Mouse (Mus musculus) right cerebral cortex, adult 2 months (tissue): ENCODE measurements around the gene Adamts17.

Experiments
- DNase-seq, 2 experiments: peaks; one replicate each; pipeline ENCODE4 v3.0.0; 2021 to 2022; ENCODE audit warnings: low spot score in 2 of 2

Adamts17 gene

DNA sequence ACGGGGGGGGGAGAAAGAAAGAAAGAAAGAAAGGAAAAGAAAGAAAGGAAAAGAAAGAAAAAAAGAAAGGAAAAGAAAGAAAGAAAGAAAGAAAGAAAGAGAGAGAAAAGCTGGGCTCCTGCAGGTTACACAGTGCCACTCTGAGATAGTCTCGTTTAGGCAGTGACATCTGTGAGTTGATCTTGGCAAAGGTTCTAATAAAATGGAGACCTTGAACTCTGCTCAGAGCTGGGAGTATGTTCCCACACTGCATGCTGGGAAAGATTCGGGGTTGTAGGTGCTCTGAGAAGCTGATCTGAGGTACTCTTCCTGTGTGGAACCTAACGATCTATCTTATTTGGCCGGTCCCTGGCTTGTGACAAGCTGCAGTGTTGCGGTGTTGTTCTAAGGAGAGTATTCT is 7.0 kb downstream of the Adamts17 start:
- no peak for DNase-seq

DNA sequence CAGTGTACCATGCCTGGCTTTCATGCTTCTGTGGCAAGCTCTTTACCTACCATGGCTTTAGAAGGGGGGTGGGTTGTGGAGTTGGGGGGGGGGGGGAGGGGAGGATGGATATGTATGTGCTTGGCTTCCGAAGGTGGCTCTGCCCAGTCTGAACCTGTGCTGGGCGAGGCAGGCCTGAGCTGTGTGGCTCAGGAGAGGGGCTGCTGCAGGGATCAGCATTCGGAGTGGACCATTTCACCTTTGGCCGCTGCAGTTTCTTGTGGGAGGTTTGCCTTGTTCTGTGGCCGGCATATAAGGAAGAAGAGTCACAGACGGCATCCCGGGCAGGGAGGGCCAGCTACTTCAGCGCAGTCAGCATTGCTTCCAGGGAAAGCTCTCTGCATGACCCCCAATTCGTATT is 7.8 kb downstream of the Adamts17 start:
- DNase-seq = no peak

DNA sequence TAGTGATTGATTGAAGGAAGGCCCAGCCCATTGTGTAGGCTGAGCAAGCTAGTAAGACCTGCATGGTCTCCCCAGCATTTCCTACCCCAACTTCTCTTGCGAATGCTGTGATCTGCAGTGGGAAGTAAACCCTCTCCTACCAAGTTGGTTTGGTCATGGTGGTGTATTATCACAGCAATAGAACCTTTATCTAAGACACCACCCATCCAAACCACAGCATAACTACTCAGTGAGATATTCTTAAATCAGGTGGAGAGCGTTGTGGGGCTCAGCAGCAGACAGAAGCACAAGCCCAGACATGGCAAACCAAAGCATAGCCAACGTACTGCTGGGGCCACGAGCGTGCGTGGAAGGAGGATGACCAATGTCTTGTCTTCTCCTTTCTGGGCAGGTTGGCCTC is 9.8 kb downstream of the Adamts17 start:
- DNase-seq = no peak

DNA sequence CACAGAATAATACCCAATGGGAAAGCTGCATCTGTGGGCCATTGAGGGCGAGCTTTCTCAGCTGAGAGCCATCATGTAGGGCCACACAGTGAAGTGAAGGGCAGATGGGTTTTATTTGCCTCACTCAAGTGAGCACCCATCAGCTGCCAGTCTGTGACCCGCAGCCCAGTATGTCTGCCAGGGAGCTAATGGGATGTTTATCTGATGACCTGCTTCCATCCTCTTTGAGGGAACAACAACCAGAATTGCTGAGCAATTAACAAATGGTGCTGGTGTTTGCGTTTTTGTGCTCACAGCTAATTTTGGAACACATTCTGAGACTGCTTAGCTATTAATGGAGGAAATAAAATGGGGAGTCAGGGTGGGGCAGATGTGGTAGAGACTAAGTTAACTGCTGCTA is 12.6 kb downstream of the Adamts17 start:
- no peak for DNase-seq

DNA sequence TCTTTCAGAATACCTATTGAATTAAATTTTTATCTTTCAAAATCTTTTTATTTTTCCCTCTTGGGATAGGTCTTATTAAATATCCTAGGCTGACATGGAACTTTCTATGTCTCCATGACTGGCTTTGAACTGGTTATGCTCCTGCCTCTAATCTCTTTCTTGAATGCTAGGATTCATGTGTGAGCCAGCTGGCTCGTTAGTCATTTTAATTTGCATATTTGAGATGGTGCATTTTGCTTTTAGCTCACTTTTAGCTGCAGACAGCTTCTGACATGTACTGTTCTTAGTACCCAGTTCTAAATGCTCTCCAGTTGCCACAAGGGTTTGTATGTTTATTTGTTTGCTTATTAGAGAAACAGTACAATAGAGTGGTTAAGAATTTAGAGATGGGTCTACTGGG is 18.1 kb downstream of the Adamts17 start:
- no peak for DNase-seq

DNA sequence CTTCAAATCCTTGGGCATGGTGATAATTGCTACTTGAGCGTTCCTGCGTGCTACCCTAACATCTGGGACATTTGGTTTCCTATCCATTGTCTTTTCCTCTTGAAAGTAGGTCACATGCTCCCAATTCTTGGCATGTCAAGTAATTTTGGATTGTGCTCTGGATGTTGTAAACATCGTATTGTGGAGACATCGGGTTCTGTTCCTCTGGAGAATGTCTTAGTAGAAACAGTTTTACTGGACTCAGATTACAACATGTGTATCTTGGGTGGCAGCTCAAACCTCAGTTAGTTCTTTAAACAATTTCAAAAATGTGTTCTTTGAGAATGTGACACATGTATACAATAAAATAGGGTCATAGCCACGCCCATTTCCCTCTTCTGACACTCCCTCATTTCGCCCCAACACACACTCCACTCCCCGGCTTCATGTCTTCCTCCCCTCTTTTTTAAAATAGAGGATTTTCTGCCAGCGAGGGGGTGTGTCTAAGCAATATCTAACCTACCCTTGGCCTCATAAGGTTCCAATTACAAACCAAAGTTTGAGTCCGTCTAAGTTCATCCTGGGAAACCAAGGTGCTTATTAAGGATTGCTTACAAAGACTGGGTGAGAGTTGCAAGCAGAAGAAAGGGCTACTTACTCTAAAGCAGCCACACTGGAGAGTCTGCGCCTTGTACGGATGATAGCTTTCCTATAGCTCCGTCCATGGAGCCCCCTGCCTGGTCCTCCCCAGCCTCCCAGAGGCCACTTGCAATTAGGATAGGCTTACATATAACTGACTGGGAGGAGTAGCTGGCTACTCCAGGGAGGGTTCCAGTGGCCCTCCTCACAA is 18.9 kb downstream of the Adamts17 start:
- no peak for DNase-seq

DNA sequence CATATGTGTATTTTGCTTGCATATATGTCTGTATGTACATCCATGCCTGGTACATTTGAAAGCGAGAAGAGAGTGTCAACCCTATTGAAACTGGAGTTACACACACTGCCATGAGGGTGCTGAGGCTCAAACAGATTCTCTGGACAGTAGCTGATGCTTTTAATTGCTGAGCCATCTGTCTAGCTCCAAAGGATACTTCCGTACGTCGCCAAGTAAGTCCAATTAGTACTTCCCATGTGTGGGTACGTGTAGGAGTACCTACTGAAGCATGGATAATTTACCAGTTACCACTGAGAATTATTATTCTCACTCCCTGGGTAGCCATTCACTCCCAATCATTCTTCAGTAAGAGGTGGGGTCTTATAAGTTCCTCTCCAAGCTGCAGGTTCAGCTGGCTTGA is 19.7 kb downstream of the Adamts17 start:
- DNase-seq = no peak

DNA sequence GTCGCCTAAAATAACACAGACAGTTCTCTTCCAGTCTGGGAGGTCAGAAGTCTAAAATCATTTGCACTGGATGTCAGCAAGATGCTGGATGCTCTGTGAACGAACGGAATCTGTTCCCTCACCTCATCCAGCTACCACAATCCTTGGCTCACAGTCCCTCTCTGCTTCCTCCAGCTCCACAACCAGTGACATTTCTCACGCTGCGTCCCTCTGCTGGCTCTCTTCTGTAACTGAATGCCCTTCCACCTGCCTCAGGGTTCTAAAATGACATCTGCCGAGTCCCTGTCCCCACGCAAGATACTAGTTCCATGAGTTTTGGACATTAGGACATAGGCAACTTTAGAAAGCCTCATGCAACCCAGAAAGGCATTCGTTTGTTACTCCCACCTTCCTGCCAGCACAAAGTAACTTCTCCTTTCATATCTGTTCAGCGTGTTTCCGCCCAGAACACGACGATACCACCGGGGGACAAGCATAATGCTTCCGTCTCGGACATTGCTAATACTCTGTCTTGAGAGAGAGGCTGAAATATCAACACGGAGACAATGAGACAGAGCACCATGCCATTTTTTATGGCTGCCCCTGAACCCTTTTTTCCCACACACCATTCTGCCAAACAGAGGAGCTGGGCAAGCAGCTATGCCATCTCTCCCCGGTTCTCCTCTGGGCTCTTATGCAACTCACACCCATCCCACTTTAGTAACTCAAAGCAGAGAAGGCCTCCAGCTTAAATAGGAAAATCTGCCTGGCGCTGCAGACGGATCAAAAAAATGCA is 27.6 kb downstream of the Adamts17 start:
- DNase-seq = peak; percentile 44 to 60

DNA sequence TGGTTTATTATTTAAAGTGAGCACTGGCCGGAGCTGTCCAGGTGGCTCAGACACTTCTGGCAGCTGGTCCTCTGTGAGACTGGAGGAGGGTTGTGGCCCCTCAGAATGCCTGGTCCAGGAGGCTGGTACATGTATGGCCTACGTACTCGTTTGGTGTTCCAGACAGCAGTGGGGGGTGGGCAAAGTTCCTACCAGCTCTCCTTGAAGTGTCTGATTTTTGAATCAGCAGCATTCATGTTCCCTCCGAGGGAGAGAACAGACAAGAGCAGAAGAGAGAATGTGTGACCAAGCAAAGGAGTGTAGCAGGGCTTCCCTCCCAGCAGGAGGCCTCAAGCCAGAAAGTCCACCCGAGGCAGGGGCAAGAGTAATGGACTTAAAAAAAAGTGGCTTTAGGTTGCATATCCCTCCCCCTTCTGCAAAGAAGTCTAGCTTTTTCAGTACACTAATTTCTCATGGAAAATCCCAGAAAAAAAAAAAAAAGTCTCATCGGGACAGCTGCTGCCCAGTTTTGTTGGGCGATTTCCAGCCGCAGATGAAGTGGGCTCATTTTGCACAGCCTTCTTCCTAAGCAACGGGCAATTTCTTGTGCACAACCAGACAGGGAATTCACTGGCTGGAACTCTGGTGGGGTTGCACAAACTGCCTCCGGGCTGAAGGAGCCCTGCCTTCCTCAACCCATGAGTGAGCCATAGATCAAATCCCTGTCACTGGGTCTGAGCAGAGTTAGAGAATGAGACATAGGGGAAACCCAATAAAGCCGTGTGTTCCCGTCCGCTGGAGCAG is 28.4 kb downstream of the Adamts17 start:
- DNase-seq = peak; percentile 65 to 69

DNA sequence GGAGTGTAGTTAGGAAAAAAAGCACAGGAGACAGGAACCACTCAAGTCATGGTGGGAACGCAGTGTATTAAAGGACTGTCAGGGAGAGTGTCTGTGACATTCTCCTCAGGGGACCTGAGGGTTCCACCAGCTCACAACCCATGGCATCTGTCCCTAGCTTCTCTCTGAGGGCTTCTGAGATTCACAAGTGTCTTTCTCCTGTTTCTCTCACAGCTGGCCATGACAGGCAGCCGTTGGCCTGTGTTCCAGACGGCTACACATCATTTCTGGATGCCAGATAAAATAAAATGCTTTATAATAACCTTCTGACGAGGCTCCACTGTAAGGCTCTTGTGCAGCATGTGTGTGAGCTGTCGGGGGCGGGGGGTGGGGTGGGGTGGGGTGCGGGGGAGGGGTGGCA is 32.0 kb downstream of the Adamts17 start:
- no peak for DNase-seq

DNA sequence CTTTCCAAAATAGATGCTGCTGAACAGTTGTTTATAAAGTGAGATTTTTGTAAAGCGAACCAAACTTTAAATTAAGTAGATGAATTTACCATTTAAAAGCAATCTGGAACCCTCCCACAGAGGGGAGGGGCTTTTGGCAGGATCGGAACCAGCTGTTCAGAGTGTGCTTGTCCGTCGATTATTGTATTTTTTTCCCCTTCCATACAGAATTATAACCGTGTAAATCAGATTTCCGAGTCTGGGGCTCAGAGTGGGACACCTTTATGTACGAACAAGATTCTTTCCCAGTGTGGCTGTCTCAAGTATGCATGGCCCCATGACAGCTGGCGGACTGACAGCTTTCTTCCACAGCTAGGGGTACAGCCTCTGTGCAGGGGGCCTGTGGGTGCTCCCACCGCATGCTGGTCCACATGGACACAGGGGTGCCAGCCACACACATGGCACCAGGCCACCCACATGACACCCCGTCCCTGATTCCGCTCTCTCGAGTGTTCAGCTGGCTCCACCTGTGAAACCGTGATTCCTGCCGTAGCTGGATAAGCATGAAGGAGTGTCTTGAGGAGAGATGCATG is 32.5 kb downstream of the Adamts17 start:
- no peak for DNase-seq

DNA sequence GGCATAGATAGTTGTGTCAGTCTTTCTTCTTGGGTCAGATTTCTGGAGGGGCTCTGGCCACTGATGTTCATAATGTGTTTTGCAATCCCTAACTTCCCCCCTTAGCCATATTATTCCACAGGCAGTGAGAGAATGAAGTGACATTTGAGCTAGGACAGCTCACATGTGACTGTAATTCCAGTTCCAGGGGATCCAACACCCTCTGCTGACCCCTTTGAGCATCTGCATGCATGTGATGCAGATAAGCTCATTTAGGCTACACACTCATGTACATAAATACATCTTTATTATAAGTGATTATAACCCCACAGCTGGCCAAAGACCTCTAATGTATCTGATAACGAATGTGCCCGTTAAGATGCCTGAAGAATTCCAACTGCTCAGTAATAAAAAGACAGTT is 33.7 kb downstream of the Adamts17 start:
- DNase-seq = no peak

DNA sequence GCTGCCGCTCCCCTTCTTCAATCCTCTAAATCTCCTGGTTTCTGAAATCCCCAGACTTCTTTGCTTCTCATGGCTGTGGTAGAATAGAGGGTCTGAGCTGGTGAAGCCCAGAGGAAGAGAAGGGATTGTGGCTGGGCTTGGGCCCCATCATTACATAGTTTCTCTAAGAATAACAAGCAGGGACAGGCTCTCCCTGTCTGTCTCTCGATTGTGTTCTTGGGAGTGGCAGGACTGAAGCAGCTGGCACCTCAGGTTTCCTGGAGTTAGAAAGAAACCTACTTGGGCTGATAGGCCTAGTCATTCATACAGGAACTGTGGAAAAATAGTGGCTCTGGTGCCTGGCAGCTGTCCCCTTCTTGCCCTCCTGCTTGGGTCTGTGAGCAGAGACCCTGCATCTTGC is 51.9 kb downstream of the Adamts17 start:
- no peak for DNase-seq

DNA sequence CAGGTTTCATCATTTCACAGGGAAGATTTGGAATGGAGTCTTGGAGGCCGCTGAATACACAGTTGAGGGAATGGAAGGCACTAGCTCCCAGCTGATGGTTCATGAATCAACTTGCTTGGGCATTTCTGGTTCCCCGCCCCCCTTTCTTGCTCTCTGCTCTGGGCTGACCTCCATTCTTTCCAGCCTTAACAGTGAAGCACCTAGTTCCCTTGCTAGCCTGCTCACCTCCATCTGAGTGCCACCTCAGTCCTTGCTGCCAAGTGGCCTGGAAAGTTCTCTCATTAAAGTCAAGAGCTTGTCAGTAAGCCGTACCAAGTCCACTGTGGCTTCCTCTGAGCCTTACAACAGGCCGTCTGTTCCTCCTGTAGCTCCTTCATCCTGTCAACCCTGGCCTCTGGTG is 52.6 kb downstream of the Adamts17 start:
- DNase-seq = no peak

DNA sequence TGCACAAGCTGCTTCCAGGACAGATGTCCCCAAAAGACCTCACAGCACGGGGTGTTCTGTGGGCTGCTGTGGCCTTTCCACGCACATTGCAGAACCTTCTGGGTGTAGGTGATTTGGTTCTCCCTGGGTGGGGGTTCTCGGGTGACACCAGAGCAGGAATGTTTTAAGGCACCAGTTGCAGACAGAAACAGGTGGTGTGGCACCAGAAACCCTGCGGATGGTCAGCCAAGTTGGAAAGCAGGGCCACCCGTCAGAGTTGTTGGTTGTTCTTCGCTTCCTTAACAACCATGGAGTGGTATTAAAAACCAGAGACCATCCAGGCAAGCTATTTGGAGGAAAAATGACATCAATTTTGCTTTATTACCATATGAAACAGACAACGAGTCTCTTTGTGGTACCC is 62.8 kb downstream of the Adamts17 start:
- DNase-seq = no peak

DNA sequence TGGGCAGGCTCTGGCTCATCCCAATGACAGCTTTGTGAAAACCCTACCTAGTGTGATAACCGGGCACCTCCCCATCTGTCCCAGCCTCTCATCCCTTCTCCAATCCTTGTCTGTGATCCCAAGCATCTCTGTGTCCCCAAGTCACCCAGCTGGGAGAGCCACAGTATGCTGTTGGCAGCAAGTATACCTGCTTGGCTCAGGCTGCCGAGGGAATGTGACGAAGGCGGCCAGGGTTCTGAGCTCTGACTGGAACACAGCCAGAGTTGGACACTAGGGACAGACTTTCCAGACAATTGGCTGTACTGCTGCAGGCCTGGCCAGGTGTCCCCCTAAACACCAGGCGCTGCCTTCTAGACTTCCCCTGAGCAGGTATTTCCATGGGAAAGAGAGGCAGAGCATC is 63.5 kb downstream of the Adamts17 start:
- DNase-seq = no peak

DNA sequence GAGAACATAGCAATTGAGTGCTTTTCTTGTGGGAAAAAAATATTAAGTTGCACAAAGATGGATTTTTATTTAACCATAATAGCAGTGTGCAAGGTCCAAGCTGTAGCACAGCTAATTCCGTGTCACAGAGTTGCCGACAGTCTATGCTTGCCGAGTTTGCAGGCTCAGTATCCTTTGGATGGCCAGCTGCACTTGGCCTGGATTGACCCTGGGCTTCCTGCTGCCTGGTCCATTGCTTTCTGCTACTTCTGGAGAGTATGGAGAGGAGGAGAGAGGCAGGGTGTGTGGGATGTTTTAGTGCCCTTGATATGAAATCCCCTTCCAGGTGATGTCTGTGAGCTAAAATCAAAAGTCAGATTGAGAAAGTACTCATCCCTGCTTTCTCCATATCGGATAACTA is 66.4 kb downstream of the Adamts17 start:
- no peak for DNase-seq

DNA sequence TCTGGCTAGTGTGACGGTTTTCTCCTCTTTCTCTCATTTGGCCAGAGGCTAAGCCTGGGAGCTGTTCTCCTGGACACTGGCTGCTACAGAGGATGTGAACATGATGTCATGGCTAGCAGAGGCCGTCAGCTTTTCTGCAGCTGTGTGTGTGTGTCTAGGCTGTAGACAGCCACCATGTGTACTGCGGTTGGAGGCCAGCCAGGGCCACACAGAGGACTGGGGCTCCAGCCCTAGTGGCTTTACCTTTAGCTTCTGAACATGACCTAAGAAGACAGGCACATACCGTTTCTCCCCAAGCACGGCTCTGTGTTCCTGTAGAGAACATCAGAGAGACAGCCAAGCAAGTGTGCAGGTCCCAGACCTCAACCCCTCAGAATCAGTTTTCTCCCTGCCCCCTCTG is 73.3 kb downstream of the Adamts17 start:
- DNase-seq = no peak

DNA sequence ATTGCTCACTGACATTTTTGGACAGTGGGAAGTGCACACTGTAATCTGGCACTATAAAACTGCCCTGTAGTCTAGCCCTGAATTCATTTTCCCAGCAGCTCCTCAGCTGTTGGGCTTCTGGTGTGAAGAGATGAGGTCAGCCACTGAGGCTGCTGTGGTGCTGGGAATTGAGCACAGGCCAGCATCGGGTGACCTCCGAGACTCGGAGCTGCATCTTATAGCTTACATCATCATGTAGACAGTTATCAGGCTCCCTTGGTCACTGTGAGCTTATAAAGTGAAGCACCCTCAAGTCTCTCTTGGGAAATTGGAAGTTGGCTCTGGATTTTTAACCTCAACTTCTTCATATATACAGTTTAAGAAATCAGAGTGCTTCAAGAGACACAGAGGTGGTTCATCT is 84.1 kb downstream of the Adamts17 start:
- no peak for DNase-seq

DNA sequence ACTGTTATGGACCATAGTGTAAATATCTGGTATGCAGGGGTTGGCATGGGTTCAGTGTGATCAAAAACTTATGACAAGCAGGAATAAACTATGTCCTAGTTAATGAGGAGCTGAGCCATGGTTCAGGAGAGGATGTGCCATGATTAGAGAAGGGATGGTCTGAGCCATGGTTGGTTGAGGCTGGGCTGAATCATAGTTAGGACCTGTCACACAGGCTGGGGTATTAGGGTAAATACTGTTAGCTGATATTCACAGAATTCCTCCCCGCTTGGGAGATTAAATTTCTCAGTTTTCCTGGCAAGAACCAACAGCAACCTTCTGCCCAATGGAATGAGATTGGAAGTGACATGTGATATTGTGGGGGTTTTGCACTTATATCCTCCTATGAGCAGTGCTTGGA is 84.6 kb downstream of the Adamts17 start:
- no peak for DNase-seq

DNA sequence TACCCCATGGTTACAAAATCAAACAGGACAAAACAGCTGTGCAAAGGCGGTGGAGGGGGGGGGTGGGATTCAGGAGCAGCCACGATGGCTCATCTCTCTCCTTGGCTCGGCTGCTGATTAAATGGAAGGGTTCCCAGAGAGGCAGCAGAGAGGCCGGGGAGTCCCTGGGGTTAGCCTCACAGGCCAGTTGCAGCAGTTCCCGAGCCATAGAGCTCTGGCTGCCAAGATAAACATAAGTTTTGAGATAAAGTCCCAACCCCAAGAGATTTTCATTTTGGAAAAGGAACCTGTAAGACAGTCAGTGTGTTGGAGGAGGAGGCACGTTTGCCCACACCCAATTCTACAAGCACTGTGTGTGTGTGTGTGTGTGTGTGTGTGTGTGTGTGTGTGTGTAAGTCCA is 89.7 kb downstream of the Adamts17 start:
- no peak for DNase-seq

DNA sequence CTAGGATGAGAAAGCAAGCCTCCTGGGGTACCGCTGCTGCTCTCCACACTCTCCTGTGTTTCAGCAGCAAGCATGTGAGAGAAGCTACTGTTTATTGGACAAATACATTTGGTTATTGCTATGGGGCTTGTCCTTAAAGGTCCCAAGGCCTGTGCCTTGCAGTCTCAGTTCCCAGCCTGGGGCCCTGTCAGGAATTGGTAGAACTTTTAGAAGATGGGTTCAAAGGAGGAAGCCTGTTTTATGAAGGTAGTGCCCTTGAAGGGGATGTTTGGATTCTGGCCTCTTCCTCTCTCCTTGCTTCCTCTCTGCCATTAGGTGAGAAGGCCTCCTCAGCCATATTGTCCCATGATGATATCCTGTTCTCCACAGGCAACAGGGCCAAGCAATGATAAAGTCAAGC is 91.8 kb downstream of the Adamts17 start:
- no peak for DNase-seq
